Mouse (Mus musculus): Measurements from ENCODE around the gene Sgo2a.
"Not testable (repeated sequence)": the region's sequence is repeated elsewhere in the genome, so short reads cannot be mapped to it uniquely, and the experiment has no call there.

GRCm38 (mm10) chr1:58037306-58037705 lies 41.5 kb downstream of the Sgo2a start:
- TF ChIP-seq CEBPB (IDR thresholded peaks at IDR 0.05; ENCODE audit: low read depth); CTCF (IDR thresholded peaks at IDR 0.05; ENCODE audit: control insufficient read depth, insufficient read depth, insufficient read length); MAX (IDR thresholded peaks at IDR 0.05); USF1 (IDR thresholded peaks at IDR 0.05; ENCODE audit: low read depth): not testable (repeated sequence)

All from C2C12 (cell line).